8 mouse cellular contexts compared by ENCODE assay signal in the genomic region with DNA sequence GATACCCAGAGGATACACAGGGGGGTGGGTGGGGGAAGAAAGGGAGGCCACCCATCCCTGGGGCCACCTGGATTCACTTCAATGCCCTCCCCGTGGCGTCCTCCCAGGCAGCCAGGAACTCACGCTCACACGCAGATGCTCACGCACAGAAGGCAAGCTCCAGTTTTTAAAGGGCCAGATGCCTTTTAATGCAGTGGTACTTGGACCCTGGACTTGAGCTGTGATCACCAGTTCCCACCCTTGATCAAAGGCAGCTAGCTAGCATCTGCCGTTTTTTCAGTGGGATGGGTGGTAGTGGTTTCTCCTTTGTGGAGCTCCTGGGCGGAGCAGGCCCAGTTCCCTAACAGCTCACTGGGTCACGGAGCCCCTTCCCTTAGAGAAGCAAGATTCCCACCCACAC. TPM values are rescaled to one million over a fixed set of nuclear protein-coding genes. Genes with fewer than 3 reads are reported as not detected.
DNase-seq lines count a peak whose midpoint lies in the region; ATAC-seq and TF ChIP-seq lines count a peak whose summit lies in the region.

No protein-coding gene starts in this region.

- no peak for TF ChIP-seq CTCF in ES-Bruce4 (IDR thresholded peaks at IDR 0.05; ENCODE audit: low read depth, low read length)

- H3K27me3 ChIP-seq in erythroblast, embryonic 14.5 days (ENCODE audit: control insufficient read depth): no peaks in the 10 kb centered on the region
- no peaks in the 10 kb centered on the region for H3K27me3 ChIP-seq in ES-Bruce4 (ENCODE audit: control insufficient read depth, insufficient read depth, low read length, poor library complexity, severe bottlenecking)
- no peaks in the 10 kb centered on the region for H3K27me3 ChIP-seq in embryonic facial prominence, embryonic 10.5 days (replicated peaks; ENCODE audit: low read depth, poor library complexity, severe bottlenecking)
- no peaks in the 10 kb centered on the region for H3K27me3 ChIP-seq in hindbrain, embryonic 12.5 days
- no peaks in the 10 kb centered on the region for H3K27me3 ChIP-seq in limb, embryonic 11.5 days (ENCODE audit: control insufficient read depth, insufficient read depth, low read length)
- H3K27me3 ChIP-seq in neural tube, embryonic 14.5 days (ENCODE audit: control insufficient read depth, insufficient read depth, low read length): no peaks in the 10 kb centered on the region

- no peak overlapping the region for H3K9ac ChIP-seq in ES-Bruce4 (ENCODE audit: low read depth, poor library complexity, severe bottlenecking)
- peak overlapping the region; percentile 80 for H3K9ac ChIP-seq in hindbrain, embryonic 12.5 days
- H3K9ac ChIP-seq in limb, embryonic 11.5 days (ENCODE audit: low read length): peak overlapping the region; percentile 44
- peak overlapping the region; percentile 72 for H3K9ac ChIP-seq in neural tube, embryonic 14.5 days (replicated peaks; ENCODE audit: low read depth, low read length)

- H3K27ac ChIP-seq in ES-Bruce4 (ENCODE audit: insufficient read depth, low read length): no peak overlapping the region
- H3K27ac ChIP-seq in embryonic facial prominence, embryonic 10.5 days (replicated peaks): peak overlapping the region; percentile 81
- peak overlapping the region; percentile 83 for H3K27ac ChIP-seq in hindbrain, embryonic 12.5 days
- H3K27ac ChIP-seq in limb, embryonic 11.5 days (replicated peaks; ENCODE audit: low read depth, low read length): no peak overlapping the region
- peak overlapping the region; percentile 78 for H3K27ac ChIP-seq in neural tube, embryonic 14.5 days (ENCODE audit: low read depth, low read length)

- H3K4me2 ChIP-seq in hindbrain, embryonic 12.5 days (replicated peaks): peak overlapping the region; percentile 76
- peak overlapping the region; percentile 71 for H3K4me2 ChIP-seq in limb, embryonic 11.5 days (ENCODE audit: low read depth, severe bottlenecking)
- H3K4me2 ChIP-seq in neural tube, embryonic 14.5 days (ENCODE audit: low read depth, low read length): peak overlapping the region; percentile 85

- TF ChIP-seq POLR2A in ES-Bruce4 (IDR thresholded peaks at IDR 0.05; ENCODE audit: insufficient read depth, low read length): no peak

- TF ChIP-seq EP300 in ES-Bruce4 (IDR thresholded peaks at IDR 0.05; ENCODE audit: insufficient read depth, low read depth, low read length): no peak

- DNase-seq in embryonic facial prominence, embryonic 10.5 days (ENCODE audit: low spot score): peak; percentile 65
- peak; percentile 67 for DNase-seq in limb, embryonic 11.5 days (ENCODE audit: low spot score)
- no peak for DNase-seq in urinary bladder, postnatal 10 days (ENCODE audit: low spot score)

- WGBS in embryonic facial prominence, embryonic 10.5 days: 16% methylated on average over 8 of the region's 8 CpGs
- 13% methylated on average over 8 of the region's 8 CpGs for WGBS in hindbrain, embryonic 12.5 days
- 15% methylated on average over 8 of the region's 8 CpGs for WGBS in limb, embryonic 11.5 days
- 7% methylated on average over 8 of the region's 8 CpGs for WGBS in neural tube, embryonic 14.5 days

- H3K36me3 ChIP-seq in erythroblast, embryonic 14.5 days (ENCODE audit: control insufficient read depth): peaks cover 71% of the 10 kb centered on the region
- peaks cover 14% of the 10 kb centered on the region for H3K36me3 ChIP-seq in ES-Bruce4 (ENCODE audit: control insufficient read depth, insufficient read depth, low read length, poor library complexity, severe bottlenecking)
- H3K36me3 ChIP-seq in embryonic facial prominence, embryonic 10.5 days (replicated peaks): peaks cover 65% of the 10 kb centered on the region
- H3K36me3 ChIP-seq in hindbrain, embryonic 12.5 days: peaks cover 44% of the 10 kb centered on the region
- peaks cover 7% of the 10 kb centered on the region for H3K36me3 ChIP-seq in limb, embryonic 11.5 days (ENCODE audit: control insufficient read depth, insufficient read depth, low read length)
- H3K36me3 ChIP-seq in neural tube, embryonic 14.5 days (ENCODE audit: control insufficient read depth, insufficient read depth, low read length): peaks cover 23% of the 10 kb centered on the region

- H3K4me3 ChIP-seq in erythroblast, embryonic 14.5 days (replicated peaks): peak overlapping the region; percentile 59
- H3K4me3 ChIP-seq in ES-Bruce4 (ENCODE audit: low read depth, low read length): peak overlapping the region; percentile 40; the same call in 1 of the 2 replicates
- H3K4me3 ChIP-seq in embryonic facial prominence, embryonic 10.5 days: peak overlapping the region; percentile 66
- H3K4me3 ChIP-seq in hindbrain, embryonic 12.5 days: peak overlapping the region; percentile 53
- H3K4me3 ChIP-seq in limb, embryonic 11.5 days (ENCODE audit: low read depth, low read length): peak overlapping the region; percentile 39
- H3K4me3 ChIP-seq in neural tube, embryonic 14.5 days (ENCODE audit: low read depth, low read length): peak overlapping the region; percentile 49

- ATAC-seq in erythroblast, adult 5-6 weeks (replicated peaks; ENCODE audit: low FRiP score, poor library complexity, severe bottlenecking): no peak
- no peak for ATAC-seq in hindbrain, embryonic 12.5 days (ENCODE audit: low FRiP score)
- no peak for ATAC-seq in limb, embryonic 11.5 days (ENCODE audit: insufficient number of reproducible peaks, low FRiP score, low TSS enrichment, low read depth)
- 0 out of 2 replicates have a peak, but pooled peaks have one; percentile 15 for ATAC-seq in neural tube, embryonic 14.5 days (ENCODE audit: low read depth)

- peaks cover 78% of the 10 kb centered on the region for H3K4me1 ChIP-seq in erythroblast, embryonic 14.5 days (ENCODE audit: control insufficient read depth)
- H3K4me1 ChIP-seq in ES-Bruce4 (ENCODE audit: control insufficient read depth, insufficient read depth, low read length): peaks cover 2% of the 10 kb centered on the region
- H3K4me1 ChIP-seq in embryonic facial prominence, embryonic 10.5 days: peaks cover 61% of the 10 kb centered on the region
- H3K4me1 ChIP-seq in hindbrain, embryonic 12.5 days: peaks cover 54% of the 10 kb centered on the region
- peaks cover 10% of the 10 kb centered on the region for H3K4me1 ChIP-seq in limb, embryonic 11.5 days (ENCODE audit: control insufficient read depth, insufficient read depth, low read length)
- peaks cover 31% of the 10 kb centered on the region for H3K4me1 ChIP-seq in neural tube, embryonic 14.5 days (ENCODE audit: control insufficient read depth, insufficient read depth, low read length)

- no peaks in the 10 kb centered on the region for H3K9me3 ChIP-seq in erythroblast, embryonic 14.5 days (ENCODE audit: control insufficient read depth, low read length)
- H3K9me3 ChIP-seq in ES-Bruce4 (replicated peaks; ENCODE audit: control insufficient read depth, insufficient read depth, low read length, poor library complexity, severe bottlenecking): no peaks in the 10 kb centered on the region
- no peaks in the 10 kb centered on the region for H3K9me3 ChIP-seq in embryonic facial prominence, embryonic 10.5 days
- H3K9me3 ChIP-seq in hindbrain, embryonic 12.5 days (replicated peaks): no peaks in the 10 kb centered on the region
- no peaks in the 10 kb centered on the region for H3K9me3 ChIP-seq in limb, embryonic 11.5 days (ENCODE audit: control insufficient read depth, low read length)
- H3K9me3 ChIP-seq in neural tube, embryonic 14.5 days (ENCODE audit: control insufficient read depth, low read length): no peaks in the 10 kb centered on the region

RNA-seq across cellular contexts. Expression of a gene that starts 3.2 kb away (rescaled TPM):
- polyA plus RNA-seq in erythroblast, embryonic 14.5 days (2012): 0.70 and 0.97 TPM in 2 replicates
- 8.2 and 11.7 TPM in 2 replicates for total RNA-seq in erythroblast, adult 5-6 weeks (2015; ENCODE audit: low replicate concordance)
- 3.2 and 10.0 TPM in 2 replicates for total RNA-seq in erythroblast, adult 5-6 weeks (2017; ENCODE audit: low replicate concordance)
- 16.3 and 19.9 TPM in 2 replicates for polyA plus RNA-seq in ES-Bruce4 (2011; ENCODE audit: insufficient read depth, insufficient read length, low read depth, missing spikeins)
- 49.3 and 52.2 TPM in 2 replicates for polyA plus RNA-seq in embryonic facial prominence, embryonic 10.5 days (2016; fragmentation: Nextera tagmentation; extraction: Ambion mirVana)
- polyA plus RNA-seq in hindbrain, embryonic 12.5 days (2016; fragmentation: Nextera tagmentation; extraction: Ambion mirVana): 54.8 and 62.1 TPM in 2 replicates
- polyA plus RNA-seq in limb, embryonic 11.5 days (2014; fragmentation: Nextera tagmentation; extraction: Ambion mirVana): 34.8 and 37.1 TPM in 2 replicates
- 66.9 and 80.4 TPM in 2 replicates for polyA plus RNA-seq in neural tube, embryonic 14.5 days (2014; fragmentation: Nextera tagmentation; extraction: Ambion mirVana)

RNA-seq across cellular contexts. Expression of a gene that starts 5.2 kb away (rescaled TPM):
- not detected in 2 replicates for polyA plus RNA-seq in erythroblast, embryonic 14.5 days (2012)
- total RNA-seq in erythroblast, adult 5-6 weeks (2015; ENCODE audit: low replicate concordance): not detected in 2 replicates
- total RNA-seq in erythroblast, adult 5-6 weeks (2017; ENCODE audit: low replicate concordance): not detected in 2 replicates
- 1.3 and 2.2 TPM in 2 replicates for polyA plus RNA-seq in ES-Bruce4 (2011; ENCODE audit: insufficient read depth, insufficient read length, low read depth, missing spikeins)
- 7.7 and 8.4 TPM in 2 replicates for polyA plus RNA-seq in embryonic facial prominence, embryonic 10.5 days (2016; fragmentation: Nextera tagmentation; extraction: Ambion mirVana)
- 27.9 and 30.9 TPM in 2 replicates for polyA plus RNA-seq in hindbrain, embryonic 12.5 days (2016; fragmentation: Nextera tagmentation; extraction: Ambion mirVana)
- polyA plus RNA-seq in limb, embryonic 11.5 days (2014; fragmentation: Nextera tagmentation; extraction: Ambion mirVana): 2.7 and 3.2 TPM in 2 replicates
- 51.6 and 70.7 TPM in 2 replicates for polyA plus RNA-seq in neural tube, embryonic 14.5 days (2014; fragmentation: Nextera tagmentation; extraction: Ambion mirVana)

RNA-seq across cellular contexts. Expression of a gene that starts 9.4 kb away (rescaled TPM):
- polyA plus RNA-seq in erythroblast, embryonic 14.5 days (2012): 5.6 and 9.3 TPM in 2 replicates
- total RNA-seq in erythroblast, adult 5-6 weeks (2015; ENCODE audit: low replicate concordance): 12.7 and 17.9 TPM in 2 replicates
- total RNA-seq in erythroblast, adult 5-6 weeks (2017; ENCODE audit: low replicate concordance): 7.3 and 9.8 TPM in 2 replicates
- polyA plus RNA-seq in ES-Bruce4 (2011; ENCODE audit: insufficient read depth, insufficient read length, low read depth, missing spikeins): 22.1 and 27.6 TPM in 2 replicates
- 24.9 and 26.0 TPM in 2 replicates for polyA plus RNA-seq in embryonic facial prominence, embryonic 10.5 days (2016; fragmentation: Nextera tagmentation; extraction: Ambion mirVana)
- 10.8 and 11.6 TPM in 2 replicates for polyA plus RNA-seq in hindbrain, embryonic 12.5 days (2016; fragmentation: Nextera tagmentation; extraction: Ambion mirVana)
- 15.7 and 18.3 TPM in 2 replicates for polyA plus RNA-seq in limb, embryonic 11.5 days (2014; fragmentation: Nextera tagmentation; extraction: Ambion mirVana)
- 2.0 and 2.5 TPM in 2 replicates for polyA plus RNA-seq in neural tube, embryonic 14.5 days (2014; fragmentation: Nextera tagmentation; extraction: Ambion mirVana)

RNA-seq across cellular contexts. Expression of a gene that starts 12.7 kb away (rescaled TPM):
- polyA plus RNA-seq in erythroblast, embryonic 14.5 days (2012): 584 and 1,051 TPM in 2 replicates
- total RNA-seq in erythroblast, adult 5-6 weeks (2015; ENCODE audit: low replicate concordance): 661 and 730 TPM in 2 replicates
- total RNA-seq in erythroblast, adult 5-6 weeks (2017; ENCODE audit: low replicate concordance): 791 and 1,714 TPM in 2 replicates
- 2,328 and 2,759 TPM in 2 replicates for polyA plus RNA-seq in ES-Bruce4 (2011; ENCODE audit: insufficient read depth, insufficient read length, low read depth, missing spikeins)
- 1,198 and 1,200 TPM in 2 replicates for polyA plus RNA-seq in embryonic facial prominence, embryonic 10.5 days (2016; fragmentation: Nextera tagmentation; extraction: Ambion mirVana)
- polyA plus RNA-seq in hindbrain, embryonic 12.5 days (2016; fragmentation: Nextera tagmentation; extraction: Ambion mirVana): 801 and 888 TPM in 2 replicates
- polyA plus RNA-seq in limb, embryonic 11.5 days (2014; fragmentation: Nextera tagmentation; extraction: Ambion mirVana): 1,271 and 1,319 TPM in 2 replicates
- 654 and 691 TPM in 2 replicates for polyA plus RNA-seq in neural tube, embryonic 14.5 days (2014; fragmentation: Nextera tagmentation; extraction: Ambion mirVana)

RNA-seq across cellular contexts. Expression of a gene that starts 20.5 kb away (rescaled TPM):
- 0.16 and 0.42 TPM in 2 replicates for polyA plus RNA-seq in erythroblast, embryonic 14.5 days (2012)
- total RNA-seq in erythroblast, adult 5-6 weeks (2015; ENCODE audit: low replicate concordance): 6.3 and 9.2 TPM in 2 replicates
- total RNA-seq in erythroblast, adult 5-6 weeks (2017; ENCODE audit: low replicate concordance): 4.9 and 6.0 TPM in 2 replicates
- polyA plus RNA-seq in ES-Bruce4 (2011; ENCODE audit: insufficient read depth, insufficient read length, low read depth, missing spikeins): 36.7 and 45.4 TPM in 2 replicates
- polyA plus RNA-seq in embryonic facial prominence, embryonic 10.5 days (2016; fragmentation: Nextera tagmentation; extraction: Ambion mirVana): 48.5 and 50.8 TPM in 2 replicates
- 52.2 and 54.1 TPM in 2 replicates for polyA plus RNA-seq in hindbrain, embryonic 12.5 days (2016; fragmentation: Nextera tagmentation; extraction: Ambion mirVana)
- 52.2 TPM in 2 replicates for polyA plus RNA-seq in limb, embryonic 11.5 days (2014; fragmentation: Nextera tagmentation; extraction: Ambion mirVana)
- polyA plus RNA-seq in neural tube, embryonic 14.5 days (2014; fragmentation: Nextera tagmentation; extraction: Ambion mirVana): 42.7 and 44.8 TPM in 2 replicates

Comparison
In these comparisons a context has a peak if more than half of its experiments do, and no peak if none do; other contexts are left out.
1. H3K27ac ChIP-seq: peak in embryonic facial prominence, embryonic 10.5 days (single experiment), hindbrain, embryonic 12.5 days (single experiment) and neural tube, embryonic 14.5 days (single experiment); none in ES-Bruce4 (single experiment) and limb, embryonic 11.5 days (single experiment).
2. Peak in every context shown above with its lines, with median percentiles within 50 percentile points of each other: H3K4me3 ChIP-seq and H3K4me2 ChIP-seq.